Mouse (Mus musculus) liver, embryonic 12.5 days (tissue): ENCODE measurements around the gene Gm960. TPM values are rescaled to one million over a fixed set of nuclear protein-coding genes. Genes with fewer than 3 reads are reported as not detected.

ENCODE experiments used
- ATAC-seq: fragments of 200-750 bp; cut with Nextera tagmentation; 2 replicates; pipeline ENCODE4 v1.8.0; 2017; ENCODE audit warnings: moderate number of reproducible peaks, mild to moderate bottlenecking, moderate library complexity
- H3K27ac ChIP-seq: fragments of 300-500 bp; sonication (generic); 2 replicates; pipeline ENCODE4 v1.5.1; 2016; ENCODE audit warnings: mild to moderate bottlenecking
- H3K27me3 ChIP-seq: fragments of 300-500 bp; sonication (generic); replicated peaks from 2 replicates; pipeline ENCODE4 v1.6.1; 2016; ENCODE audit warnings: mild to moderate bottlenecking, moderate library complexity
- H3K36me3 ChIP-seq: fragments of 300-500 bp; sonication (generic); 2 replicates; pipeline ENCODE4 v1.6.1; 2016; ENCODE audit warnings: mild to moderate bottlenecking, moderate library complexity
- H3K4me1 ChIP-seq: fragments of 300-500 bp; sonication (generic); 2 replicates; pipeline ENCODE4 v1.6.1; 2016
- H3K4me2 ChIP-seq: fragments of 300-500 bp; sonication (generic); 2 replicates; pipeline ENCODE4 v1.6.1; 2016; ENCODE audit warnings: mild to moderate bottlenecking, moderate library complexity
- H3K4me3 ChIP-seq: fragments of 300-500 bp; sonication (generic); 2 replicates; pipeline ENCODE4 v1.5.1; 2016; ENCODE audit warnings: mild to moderate bottlenecking, moderate library complexity
- H3K9ac ChIP-seq: fragments of 300-500 bp; sonication (generic); 2 replicates; pipeline ENCODE4 v1.6.1; 2016; ENCODE audit warnings: mild to moderate bottlenecking, moderate library complexity
- H3K9me3 ChIP-seq: fragments of 300-500 bp; sonication (generic); replicated peaks from 2 replicates; pipeline ENCODE4 v1.6.1; 2016; ENCODE audit warnings: mild to moderate bottlenecking, moderate library complexity
- WGBS: fragments of 180-500 bp; shearing (Covaris S2); methylation state at CpG from one replicate; pipeline ENCODE4 v1.1.7; 2016; ENCODE audit not compliant: insufficient replicate concordance; 5-methylcytosine and 5-hydroxymethylcytosine counted together
- polyA plus RNA-seq: library from polyadenylated mRNA; unstranded; fragments of >200 nt; fragmentation: Nextera tagmentation; extraction: Ambion mirVana; gene quantifications from 2 replicates; pipeline ENCODE4 v1.2.1, GENCODE M21; 2016

Gm960 gene
- polyA plus RNA-seq, 1 experiment from 2014 or later = 1.1 TPM

GRCm38 (mm10) chr19:4733052-4733451, 34.6 kb upstream of the Gm960 start:
- Histone ChIP-seq H3K36me3 (no peaks in the 10 kb centered on the region), H3K4me3 (no peak overlapping the region), H3K9me3 (no peaks in the 10 kb centered on the region), H3K4me2 (no peak overlapping the region), H3K27ac (no peak overlapping the region), H3K4me1 (no peaks in the 10 kb centered on the region), H3K9ac (no peak overlapping the region), H3K27me3 (0 out of 2 replicates have a peak, but pooled peaks cover 14% of the 10 kb centered on the region)
- 53% methylated on average over 3 of the region's 3 CpGs for WGBS
- ATAC-seq = no peak

- Histone ChIP-seq H3K4me2 (no peak overlapping the region), H3K9ac (no peak overlapping the region), H3K27ac (no peak overlapping the region), H3K4me1 (no peaks in the 10 kb centered on the region), H3K9me3 (no peaks in the 10 kb centered on the region), H3K4me3 (no peak overlapping the region), H3K36me3 (no peaks in the 10 kb centered on the region), H3K27me3 (peaks cover 14% of the 10 kb centered on the region; the same call in 1 of the 2 replicates)
- no peak for ATAC-seq
- 72% methylated on average over 9 of the region's 9 CpGs for WGBS
These were observed 30.7 kb upstream of the Gm960 start for GRCm38 (mm10) chr19:4729186-4729585.

- ATAC-seq = no peak
- H3K4me1 ChIP-seq = peaks cover 18% of the 10 kb centered on the region
- H3K27me3 ChIP-seq = peaks cover 46% of the 10 kb centered on the region
- no peaks in the 10 kb centered on the region for H3K9me3 ChIP-seq
- H3K4me3 ChIP-seq = no peak overlapping the region
- H3K27ac ChIP-seq = no peak overlapping the region
- peak overlapping the region; percentile 13; the same call in 1 of the 2 replicates for H3K4me2 ChIP-seq
- H3K36me3 ChIP-seq = no peaks in the 10 kb centered on the region
- no peak overlapping the region for H3K9ac ChIP-seq
- 14% methylated on average over 11 of the region's 11 CpGs for WGBS
These were observed 22.3 kb upstream of the Gm960 start for GRCm38 (mm10) chr19:4720671-4721244.

- Histone ChIP-seq H3K27me3 (peaks cover 52% of the 10 kb centered on the region), H3K4me1 (peaks cover 18% of the 10 kb centered on the region), H3K9me3 (no peaks in the 10 kb centered on the region), H3K4me3 (no peak overlapping the region), H3K9ac (no peak overlapping the region), H3K27ac (no peak overlapping the region), H3K4me2 (no peak overlapping the region), H3K36me3 (no peaks in the 10 kb centered on the region)
- 72% methylated on average over 15 of the region's 15 CpGs for WGBS
- ATAC-seq = no peak
These were observed 21.6 kb upstream of the Gm960 start for GRCm38 (mm10) chr19:4720112-4720511.

GRCm38 (mm10) chr19:4719351-4719764, 20.9 kb upstream of the Gm960 start:
- peak; percentile 30; the same call in 1 of the 2 replicates for ATAC-seq
- no peak overlapping the region for H3K4me2 ChIP-seq
- WGBS = 29% methylated on average over 5 of the region's 5 CpGs

GRCm38 (mm10) chr19:4718716-4719115, 20.2 kb upstream of the Gm960 start:
- H3K4me1 ChIP-seq = peaks cover 18% of the 10 kb centered on the region
- no peak overlapping the region for H3K9ac ChIP-seq
- no peak overlapping the region for H3K4me3 ChIP-seq
- H3K9me3 ChIP-seq = no peaks in the 10 kb centered on the region
- H3K27me3 ChIP-seq = peaks cover 66% of the 10 kb centered on the region
- no peak overlapping the region for H3K27ac ChIP-seq
- H3K36me3 ChIP-seq = no peaks in the 10 kb centered on the region
- ATAC-seq = no peak
- WGBS = 13% methylated on average over 12 of the region's 12 CpGs
- no peak overlapping the region for H3K4me2 ChIP-seq

More at GRCm38 (mm10) chr19:4719351-4719764, 20.9 kb upstream of the Gm960 start:
- Histone ChIP-seq H3K36me3 (no peaks in the 10 kb centered on the region), H3K4me1 (peaks cover 18% of the 10 kb centered on the region), H3K9ac (no peak overlapping the region), H3K27me3 (peaks cover 60% of the 10 kb centered on the region), H3K27ac (no peak overlapping the region), H3K9me3 (no peaks in the 10 kb centered on the region), H3K4me3 (no peak overlapping the region)

- H3K4me2 ChIP-seq = no peak overlapping the region
- H3K9me3 ChIP-seq = no peaks in the 10 kb centered on the region
- H3K9ac ChIP-seq = no peak overlapping the region
- H3K4me3 ChIP-seq = no peak overlapping the region
- peaks cover 19% of the 10 kb centered on the region for H3K4me1 ChIP-seq
- no peak for ATAC-seq
- H3K27ac ChIP-seq = no peak overlapping the region
- peaks cover 77% of the 10 kb centered on the region for H3K27me3 ChIP-seq
- H3K36me3 ChIP-seq = no peaks in the 10 kb centered on the region
- 79% methylated on average over 2 of the region's 2 CpGs for WGBS
These were observed 18.8 kb upstream of the Gm960 start for GRCm38 (mm10) chr19:4717281-4717680.

- Histone ChIP-seq H3K36me3 (no peaks in the 10 kb centered on the region), H3K4me2 (no peak overlapping the region), H3K4me3 (no peak overlapping the region), H3K9ac (no peak overlapping the region), H3K4me1 (peaks cover 22% of the 10 kb centered on the region), H3K27me3 (peaks cover 81% of the 10 kb centered on the region), H3K9me3 (no peaks in the 10 kb centered on the region), H3K27ac (no peak overlapping the region)
- WGBS = 83% methylated on average over 14 of the region's 14 CpGs
- no peak for ATAC-seq
These were observed 18.3 kb upstream of the Gm960 start for GRCm38 (mm10) chr19:4716756-4717155.

- H3K27me3 ChIP-seq = peaks cover 88% of the 10 kb centered on the region
- no peaks in the 10 kb centered on the region for H3K9me3 ChIP-seq
- no peak overlapping the region for H3K27ac ChIP-seq
These were observed 15.4 kb upstream of the Gm960 start for GRCm38 (mm10) chr19:4713886-4714285.

GRCm38 (mm10) chr19:4712781-4713526, 14.5 kb upstream of the Gm960 start:
- Histone ChIP-seq H3K4me3 (no peak overlapping the region; the same call in 1 of the 2 replicates), H3K4me2 (peak overlapping the region; percentile 71), H3K4me1 (peaks cover 4% of the 10 kb centered on the region; the same call in 1 of the 2 replicates), H3K9me3 (no peaks in the 10 kb centered on the region), H3K36me3 (no peaks in the 10 kb centered on the region), H3K27me3 (peaks cover 88% of the 10 kb centered on the region), H3K27ac (no peak overlapping the region), H3K9ac (no peak overlapping the region)
- ATAC-seq = no peak
- 31% methylated on average over 13 of the region's 13 CpGs for WGBS

More at GRCm38 (mm10) chr19:4713886-4714285, 15.4 kb upstream of the Gm960 start:
- ATAC-seq = no peak
- H3K4me2 ChIP-seq = no peak overlapping the region
- no peak overlapping the region for H3K9ac ChIP-seq
- no peak overlapping the region for H3K4me3 ChIP-seq
- peaks cover 7% of the 10 kb centered on the region; the same call in 1 of the 2 replicates for H3K4me1 ChIP-seq
- H3K36me3 ChIP-seq = no peaks in the 10 kb centered on the region
- 54% methylated on average over 3 of the region's 3 CpGs for WGBS

GRCm38 (mm10) chr19:4712156-4712780, 13.8 kb upstream of the Gm960 start:
- Histone ChIP-seq H3K4me1 (peaks cover 4% of the 10 kb centered on the region; the same call in 1 of the 2 replicates), H3K27me3 (peaks cover 84% of the 10 kb centered on the region), H3K36me3 (no peaks in the 10 kb centered on the region), H3K9me3 (no peaks in the 10 kb centered on the region), H3K27ac (no peak overlapping the region), H3K4me2 (peak overlapping the region; percentile 71), H3K9ac (no peak overlapping the region), H3K4me3 (peak overlapping the region; percentile 47)
- WGBS = under 1% methylated on average over 59 of the region's 60 CpGs
- no peak for ATAC-seq

GRCm38 (mm10) chr19:4711601-4712155, 13.2 kb upstream of the Gm960 start:
- peak overlapping the region; percentile 71 for H3K4me2 ChIP-seq
- no peaks in the 10 kb centered on the region for H3K9me3 ChIP-seq
- peak overlapping the region; percentile 47 for H3K4me3 ChIP-seq
- peaks cover 4% of the 10 kb centered on the region; the same call in 1 of the 2 replicates for H3K4me1 ChIP-seq
- no peak overlapping the region for H3K27ac ChIP-seq
- ATAC-seq = no peak
- no peak overlapping the region for H3K9ac ChIP-seq
- H3K36me3 ChIP-seq = no peaks in the 10 kb centered on the region
- 2% methylated on average over 46 of the region's 65 CpGs for WGBS
- H3K27me3 ChIP-seq = peaks cover 79% of the 10 kb centered on the region
